Mouse (Mus musculus): ENCODE measurements around the gene Slc39a9. TPM values are rescaled to one million over a fixed set of nuclear protein-coding genes. Genes with fewer than 3 reads are reported as not detected.

Gene Slc39a9
- polyA plus RNA-seq, 1 experiment = 0.22 TPM

- no peak overlapping the region for H3K4me3 ChIP-seq (replicated peaks)
- H3K27me3 ChIP-seq (ENCODE audit: control insufficient read depth) = no peaks in the 10 kb centered on the region
- no peaks in the 10 kb centered on the region for H3K36me3 ChIP-seq (ENCODE audit: control insufficient read depth)
- peaks cover 12% of the 10 kb centered on the region for H3K4me1 ChIP-seq (ENCODE audit: control insufficient read depth)
- no peaks in the 10 kb centered on the region for H3K9me3 ChIP-seq (ENCODE audit: control insufficient read depth, low read length)
- TF ChIP-seq GATA1 (IDR thresholded peaks at IDR 0.05; ENCODE audit: low read length) (no peak), TAL1 (IDR thresholded peaks at IDR 0.05; ENCODE audit: low read length) (no peak)
These were observed 40.1 kb upstream of the Slc39a9 start for GRCm38 (mm10) chr12:80603566-80603965.

DNA sequence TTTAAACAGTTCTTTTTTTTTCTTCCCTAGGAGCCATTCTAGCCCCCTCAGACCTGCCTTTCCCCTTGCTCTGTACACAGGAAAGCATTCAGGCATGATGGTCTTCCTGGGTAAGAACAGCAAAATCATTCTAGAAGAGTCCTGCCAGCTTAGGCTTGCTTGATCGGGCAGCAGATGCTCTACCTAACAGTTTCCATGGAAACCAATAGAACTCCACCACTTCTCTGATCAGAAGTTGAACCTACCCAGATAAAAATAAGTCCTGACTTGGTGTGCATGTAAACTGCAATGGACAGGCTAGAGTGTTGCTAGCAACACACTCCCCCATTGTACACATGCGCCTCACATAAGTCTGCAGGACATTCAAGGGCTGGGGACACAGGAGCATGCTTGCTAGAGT is 39.5 kb upstream of the Slc39a9 start:
- Histone ChIP-seq H3K4me3 (replicated peaks) (no peak overlapping the region), H3K36me3 (ENCODE audit: control insufficient read depth) (no peaks in the 10 kb centered on the region), H3K4me1 (ENCODE audit: control insufficient read depth) (peaks cover 12% of the 10 kb centered on the region), H3K27me3 (ENCODE audit: control insufficient read depth) (no peaks in the 10 kb centered on the region), H3K9me3 (ENCODE audit: control insufficient read depth, low read length) (no peaks in the 10 kb centered on the region)
- TF ChIP-seq TAL1 (IDR thresholded peaks at IDR 0.05; ENCODE audit: low read length) (no peak), GATA1 (IDR thresholded peaks at IDR 0.05; ENCODE audit: low read length) (no peak)

DNA sequence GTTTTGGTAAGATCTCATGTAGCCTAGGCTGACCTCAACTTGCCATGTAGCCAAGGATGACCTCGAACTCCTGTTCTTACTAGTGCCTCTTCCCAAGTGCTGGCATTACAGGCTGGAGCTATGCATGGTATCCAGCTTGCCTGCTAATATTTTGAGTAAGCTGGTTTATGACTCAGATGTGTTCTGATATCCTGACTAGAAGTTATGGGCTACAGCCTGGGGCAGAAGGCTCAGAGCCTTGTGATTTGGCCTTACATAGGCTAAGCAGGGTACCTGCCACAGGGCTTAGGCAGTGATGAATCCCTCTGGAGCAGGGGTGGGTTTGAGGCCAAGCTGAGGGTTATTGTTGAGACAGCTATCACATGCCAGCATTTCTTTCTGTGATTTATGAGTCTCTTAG is 35.1 kb upstream of the Slc39a9 start:
- no peaks in the 10 kb centered on the region for H3K27me3 ChIP-seq (ENCODE audit: control insufficient read depth)
- H3K4me3 ChIP-seq (replicated peaks) = no peak overlapping the region
- TF ChIP-seq TAL1 (IDR thresholded peaks at IDR 0.05; ENCODE audit: low read length) (no peak), GATA1 (IDR thresholded peaks at IDR 0.05; ENCODE audit: low read length) (no peak)

DNA sequence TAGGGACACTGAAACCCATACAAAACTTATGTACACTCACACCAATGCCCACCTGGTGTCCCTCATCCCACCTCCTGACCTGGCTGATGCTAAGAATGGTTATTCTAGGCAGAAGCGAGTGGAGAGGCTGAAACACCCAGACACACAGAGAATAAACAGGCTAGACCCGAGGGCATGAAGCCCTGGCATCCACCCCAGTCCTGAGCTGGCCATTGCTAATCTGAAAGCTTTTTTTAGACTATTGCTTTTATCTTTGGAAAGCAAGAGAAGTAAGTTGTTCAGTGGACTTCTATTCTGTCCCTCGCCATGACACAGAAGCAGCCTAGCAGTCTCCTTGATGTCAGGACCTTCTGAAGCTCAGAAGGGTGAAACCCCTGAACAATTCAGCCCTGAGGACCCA is 33.8 kb upstream of the Slc39a9 start:
- H3K4me1 ChIP-seq (ENCODE audit: control insufficient read depth) = no peaks in the 10 kb centered on the region
- H3K4me3 ChIP-seq (replicated peaks) = no peak overlapping the region
- no peaks in the 10 kb centered on the region for H3K9me3 ChIP-seq (ENCODE audit: control insufficient read depth, low read length)
- no peaks in the 10 kb centered on the region for H3K27me3 ChIP-seq (ENCODE audit: control insufficient read depth)
- TF ChIP-seq TAL1 (IDR thresholded peaks at IDR 0.05; ENCODE audit: low read length) (no peak), GATA1 (IDR thresholded peaks at IDR 0.05; ENCODE audit: low read length) (no peak)
- H3K36me3 ChIP-seq (ENCODE audit: control insufficient read depth) = no peaks in the 10 kb centered on the region

More for the DNA sequence above, 35.1 kb upstream of the Slc39a9 start:
- Histone ChIP-seq H3K36me3 (ENCODE audit: control insufficient read depth) (no peaks in the 10 kb centered on the region), H3K4me1 (ENCODE audit: control insufficient read depth) (no peaks in the 10 kb centered on the region), H3K9me3 (ENCODE audit: control insufficient read depth, low read length) (no peaks in the 10 kb centered on the region)

DNA sequence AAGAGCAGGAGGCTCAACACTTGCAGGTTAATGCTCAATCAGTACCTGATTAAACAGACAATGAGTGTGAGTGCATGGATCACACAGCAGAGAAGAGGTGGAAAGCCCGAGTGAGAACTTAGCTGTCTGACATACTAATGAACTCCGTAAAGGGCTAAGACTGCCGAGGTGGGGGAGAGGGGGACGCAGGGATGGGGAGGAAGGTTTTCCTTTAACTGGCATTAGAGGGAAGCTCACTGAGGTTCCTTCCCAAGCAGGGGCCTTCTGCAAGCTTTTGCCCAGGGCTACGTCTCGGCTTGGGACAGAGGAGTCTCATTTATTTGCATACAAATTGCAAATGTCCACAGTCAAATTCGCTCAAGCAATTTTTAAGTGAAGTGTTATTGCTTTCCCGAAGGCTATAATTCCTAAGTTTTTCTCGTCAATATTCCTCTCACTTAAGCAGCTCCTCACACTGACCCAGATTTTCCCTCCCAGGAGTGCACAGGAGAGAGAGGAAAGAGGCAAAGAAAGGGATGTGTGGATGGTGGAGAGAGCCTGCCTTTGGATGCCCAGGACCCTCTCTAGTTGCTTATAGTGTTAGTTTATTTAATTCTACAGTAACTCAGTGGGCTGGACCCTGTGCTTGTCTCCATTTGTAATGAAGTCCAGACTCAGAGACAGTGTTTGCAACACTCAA is 31.4 kb upstream of the Slc39a9 start:
- no peaks in the 10 kb centered on the region for H3K4me1 ChIP-seq (ENCODE audit: control insufficient read depth)
- no peaks in the 10 kb centered on the region for H3K9me3 ChIP-seq (ENCODE audit: control insufficient read depth, low read length)
- no peak overlapping the region for H3K4me3 ChIP-seq (replicated peaks)
- TF ChIP-seq GATA1 (IDR thresholded peaks at IDR 0.05; ENCODE audit: low read length) (no peak), TAL1 (IDR thresholded peaks at IDR 0.05; ENCODE audit: low read length) (no peak)
- H3K36me3 ChIP-seq (ENCODE audit: control insufficient read depth) = no peaks in the 10 kb centered on the region
- H3K27me3 ChIP-seq (ENCODE audit: control insufficient read depth) = no peaks in the 10 kb centered on the region

GRCm38 (mm10) chr12:80615371-80616257 is 28.1 kb upstream of the Slc39a9 start:
- H3K9me3 ChIP-seq (ENCODE audit: control insufficient read depth, low read length) = no peaks in the 10 kb centered on the region
- TF ChIP-seq TAL1 (IDR thresholded peaks at IDR 0.05; ENCODE audit: low read length) = no peak
- no peak for TF ChIP-seq GATA1 (IDR thresholded peaks at IDR 0.05; ENCODE audit: low read length)

GRCm38 (mm10) chr12:80620501-80620900 is 23.2 kb upstream of the Slc39a9 start:
- H3K4me1 ChIP-seq (ENCODE audit: control insufficient read depth) = no peaks in the 10 kb centered on the region
- H3K36me3 ChIP-seq (ENCODE audit: control insufficient read depth) = no peaks in the 10 kb centered on the region
- H3K4me3 ChIP-seq (replicated peaks) = no peak overlapping the region
- no peaks in the 10 kb centered on the region for H3K9me3 ChIP-seq (ENCODE audit: control insufficient read depth, low read length)
- H3K27me3 ChIP-seq (ENCODE audit: control insufficient read depth) = no peaks in the 10 kb centered on the region
- TF ChIP-seq TAL1 (IDR thresholded peaks at IDR 0.05; ENCODE audit: low read length) (no peak), GATA1 (IDR thresholded peaks at IDR 0.05; ENCODE audit: low read length) (no peak)

More at GRCm38 (mm10) chr12:80615371-80616257, 28.1 kb upstream of the Slc39a9 start:
- Histone ChIP-seq H3K36me3 (ENCODE audit: control insufficient read depth) (no peaks in the 10 kb centered on the region), H3K4me3 (replicated peaks) (no peak overlapping the region), H3K27me3 (ENCODE audit: control insufficient read depth) (no peaks in the 10 kb centered on the region), H3K4me1 (ENCODE audit: control insufficient read depth) (no peaks in the 10 kb centered on the region)

DNA sequence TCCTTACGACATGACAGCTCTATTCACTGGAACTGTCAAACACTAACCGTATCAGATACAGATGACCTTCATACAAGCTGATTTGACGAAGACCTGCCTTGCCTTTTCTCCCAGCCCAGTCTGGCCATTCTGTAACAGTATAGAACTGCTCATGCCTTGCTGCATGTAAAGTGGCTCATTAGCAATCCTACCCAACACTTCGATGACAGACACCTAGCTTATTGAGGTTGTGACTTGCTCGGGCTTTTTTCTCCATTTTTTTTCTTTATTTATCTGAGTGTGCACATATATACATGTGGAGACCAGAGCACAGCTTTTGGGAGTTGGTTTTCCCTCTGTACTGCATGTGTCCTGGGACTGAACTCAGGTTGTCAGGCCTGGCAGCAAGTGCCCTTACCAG is 11.9 kb upstream of the Slc39a9 start:
- TF ChIP-seq GATA1 (IDR thresholded peaks at IDR 0.05; ENCODE audit: low read length) = no peak
- TF ChIP-seq TAL1 (IDR thresholded peaks at IDR 0.05; ENCODE audit: low read length) = no peak
- Histone ChIP-seq H3K27me3 (ENCODE audit: control insufficient read depth) (no peaks in the 10 kb centered on the region), H3K9me3 (ENCODE audit: control insufficient read depth, low read length) (no peaks in the 10 kb centered on the region), H3K4me3 (replicated peaks) (no peak overlapping the region), H3K4me1 (ENCODE audit: control insufficient read depth) (no peaks in the 10 kb centered on the region), H3K36me3 (ENCODE audit: control insufficient read depth) (peaks cover 57% of the 10 kb centered on the region)

Data from erythroblast, embryonic 14.5 days (primary cell).